Mouse (Mus musculus): ENCODE measurements around the gene Eddm3b. TPM values are rescaled to one million over a fixed set of nuclear protein-coding genes. Genes with fewer than 3 reads are reported as not detected.

Gene Eddm3b
- polyA plus RNA-seq, 1 experiment from 2014 or later: not detected

GRCm38 (mm10) chr14:51131086-51131815 is 17.0 kb downstream of the Eddm3b start:
- H3K27ac ChIP-seq (ENCODE audit: low read length): no peak overlapping the region
- H3K4me3 ChIP-seq (replicated peaks; ENCODE audit: low read length): no peak overlapping the region
- H3K9me3 ChIP-seq (ENCODE audit: control insufficient read depth, low read length): no peaks in the 10 kb centered on the region
- no peak for ATAC-seq
- no peaks in the 10 kb centered on the region for H3K36me3 ChIP-seq (ENCODE audit: control insufficient read depth, insufficient read depth)
- H3K4me2 ChIP-seq (ENCODE audit: low read length): no peak overlapping the region
- no peaks in the 10 kb centered on the region for H3K4me1 ChIP-seq (replicated peaks; ENCODE audit: control insufficient read depth, insufficient read depth, low read length)
- H3K27me3 ChIP-seq (replicated peaks; ENCODE audit: control insufficient read depth, insufficient read depth, low read length): no peaks in the 10 kb centered on the region
- 71% methylated on average over 7 of the region's 7 CpGs for WGBS
- no peak overlapping the region for H3K9ac ChIP-seq (replicated peaks; ENCODE audit: low read depth, low read length)

- H3K4me3 ChIP-seq (replicated peaks; ENCODE audit: low read length): no peak overlapping the region
- WGBS: 94% methylated on average over 4 of the region's 4 CpGs
- no peaks in the 10 kb centered on the region for H3K9me3 ChIP-seq (ENCODE audit: control insufficient read depth, low read length)
- H3K4me2 ChIP-seq (ENCODE audit: low read length): no peak overlapping the region
- H3K4me1 ChIP-seq (replicated peaks; ENCODE audit: control insufficient read depth, insufficient read depth, low read length): no peaks in the 10 kb centered on the region
- H3K27ac ChIP-seq (ENCODE audit: low read length): no peak overlapping the region
- H3K36me3 ChIP-seq (ENCODE audit: control insufficient read depth, insufficient read depth): no peaks in the 10 kb centered on the region
- no peak overlapping the region for H3K9ac ChIP-seq (replicated peaks; ENCODE audit: low read depth, low read length)
- no peak for ATAC-seq
- H3K27me3 ChIP-seq (replicated peaks; ENCODE audit: control insufficient read depth, insufficient read depth, low read length): no peaks in the 10 kb centered on the region
Observed at GRCm38 (mm10) chr14:51132372-51132771, 18.1 kb downstream of the Eddm3b start.

GRCm38 (mm10) chr14:51140342-51140741 is 26.1 kb downstream of the Eddm3b start:
- H3K9ac ChIP-seq (replicated peaks; ENCODE audit: low read depth, low read length): no peak overlapping the region
- 72% methylated on average over 2 of the region's 2 CpGs for WGBS
- no peak for ATAC-seq

GRCm38 (mm10) chr14:51142119-51142518 is 27.9 kb downstream of the Eddm3b start:
- no peak overlapping the region for H3K4me3 ChIP-seq (replicated peaks; ENCODE audit: low read length)
- no peaks in the 10 kb centered on the region for H3K36me3 ChIP-seq (ENCODE audit: control insufficient read depth, insufficient read depth)
- H3K4me1 ChIP-seq (replicated peaks; ENCODE audit: control insufficient read depth, insufficient read depth, low read length): 0 out of 2 replicates have a peak, but pooled peaks cover 3% of the 10 kb centered on the region
- 91% methylated on average over 4 of the region's 4 CpGs for WGBS
- no peak overlapping the region for H3K9ac ChIP-seq (replicated peaks; ENCODE audit: low read depth, low read length)
- no peak overlapping the region for H3K27ac ChIP-seq (ENCODE audit: low read length)
- H3K4me2 ChIP-seq (ENCODE audit: low read length): no peak overlapping the region
- no peak for ATAC-seq
- no peaks in the 10 kb centered on the region for H3K27me3 ChIP-seq (replicated peaks; ENCODE audit: control insufficient read depth, insufficient read depth, low read length)
- no peaks in the 10 kb centered on the region for H3K9me3 ChIP-seq (ENCODE audit: control insufficient read depth, low read length)

More at GRCm38 (mm10) chr14:51140342-51140741, 26.1 kb downstream of the Eddm3b start:
- no peak overlapping the region for H3K27ac ChIP-seq (ENCODE audit: low read length)
- no peaks in the 10 kb centered on the region for H3K27me3 ChIP-seq (replicated peaks; ENCODE audit: control insufficient read depth, insufficient read depth, low read length)
- no peaks in the 10 kb centered on the region for H3K9me3 ChIP-seq (ENCODE audit: control insufficient read depth, low read length)
- H3K4me1 ChIP-seq (replicated peaks; ENCODE audit: control insufficient read depth, insufficient read depth, low read length): no peaks in the 10 kb centered on the region
- H3K36me3 ChIP-seq (ENCODE audit: control insufficient read depth, insufficient read depth): no peaks in the 10 kb centered on the region
- no peak overlapping the region for H3K4me2 ChIP-seq (ENCODE audit: low read length)
- no peak overlapping the region for H3K4me3 ChIP-seq (replicated peaks; ENCODE audit: low read length)

- no peak overlapping the region for H3K27ac ChIP-seq (ENCODE audit: low read length)
- ATAC-seq: no peak
- H3K4me2 ChIP-seq (ENCODE audit: low read length): no peak overlapping the region
- H3K36me3 ChIP-seq (ENCODE audit: control insufficient read depth, insufficient read depth): no peaks in the 10 kb centered on the region
- H3K4me3 ChIP-seq (replicated peaks; ENCODE audit: low read length): no peak overlapping the region
- 0 out of 2 replicates have a peak, but pooled peaks cover 3% of the 10 kb centered on the region for H3K4me1 ChIP-seq (replicated peaks; ENCODE audit: control insufficient read depth, insufficient read depth, low read length)
- no peak overlapping the region for H3K9ac ChIP-seq (replicated peaks; ENCODE audit: low read depth, low read length)
- 82% methylated on average over 3 of the region's 3 CpGs for WGBS
- no peaks in the 10 kb centered on the region for H3K27me3 ChIP-seq (replicated peaks; ENCODE audit: control insufficient read depth, insufficient read depth, low read length)
- H3K9me3 ChIP-seq (ENCODE audit: control insufficient read depth, low read length): no peaks in the 10 kb centered on the region
Observed at GRCm38 (mm10) chr14:51142568-51142967, 28.3 kb downstream of the Eddm3b start.

- Histone ChIP-seq H3K4me2 (ENCODE audit: low read length) (no peak overlapping the region), H3K4me1 (replicated peaks; ENCODE audit: control insufficient read depth, insufficient read depth, low read length) (0 out of 2 replicates have a peak, but pooled peaks cover 3% of the 10 kb centered on the region), H3K27me3 (replicated peaks; ENCODE audit: control insufficient read depth, insufficient read depth, low read length) (no peaks in the 10 kb centered on the region), H3K9me3 (ENCODE audit: control insufficient read depth, low read length) (no peaks in the 10 kb centered on the region), H3K36me3 (ENCODE audit: control insufficient read depth, insufficient read depth) (no peaks in the 10 kb centered on the region), H3K9ac (replicated peaks; ENCODE audit: low read depth, low read length) (no peak overlapping the region), H3K27ac (ENCODE audit: low read length) (no peak overlapping the region), H3K4me3 (replicated peaks; ENCODE audit: low read length) (no peak overlapping the region)
- 67% methylated on average over 4 of the region's 4 CpGs for WGBS
- no peak for ATAC-seq
Observed at GRCm38 (mm10) chr14:51143287-51143686, 29.1 kb downstream of the Eddm3b start.

- Histone ChIP-seq H3K36me3 (ENCODE audit: control insufficient read depth, insufficient read depth) (no peaks in the 10 kb centered on the region), H3K27me3 (replicated peaks; ENCODE audit: control insufficient read depth, insufficient read depth, low read length) (no peaks in the 10 kb centered on the region), H3K4me3 (replicated peaks; ENCODE audit: low read length) (no peak overlapping the region), H3K27ac (ENCODE audit: low read length) (no peak overlapping the region), H3K4me1 (replicated peaks; ENCODE audit: control insufficient read depth, insufficient read depth, low read length) (0 out of 2 replicates have a peak, but pooled peaks cover 3% of the 10 kb centered on the region), H3K4me2 (ENCODE audit: low read length) (no peak overlapping the region), H3K9ac (replicated peaks; ENCODE audit: low read depth, low read length) (no peak overlapping the region), H3K9me3 (ENCODE audit: control insufficient read depth, low read length) (no peaks in the 10 kb centered on the region)
- WGBS: 67% methylated on average over 2 of the region's 2 CpGs
- ATAC-seq: no peak
Observed at GRCm38 (mm10) chr14:51143937-51144336, 29.7 kb downstream of the Eddm3b start.

- Histone ChIP-seq H3K4me1 (replicated peaks; ENCODE audit: control insufficient read depth, insufficient read depth, low read length) (0 out of 2 replicates have a peak, but pooled peaks cover 3% of the 10 kb centered on the region), H3K9me3 (ENCODE audit: control insufficient read depth, low read length) (no peaks in the 10 kb centered on the region), H3K4me2 (ENCODE audit: low read length) (no peak overlapping the region), H3K27ac (ENCODE audit: low read length) (no peak overlapping the region), H3K36me3 (ENCODE audit: control insufficient read depth, insufficient read depth) (no peaks in the 10 kb centered on the region), H3K4me3 (replicated peaks; ENCODE audit: low read length) (no peak overlapping the region), H3K9ac (replicated peaks; ENCODE audit: low read depth, low read length) (no peak overlapping the region), H3K27me3 (replicated peaks; ENCODE audit: control insufficient read depth, insufficient read depth, low read length) (no peaks in the 10 kb centered on the region)
- ATAC-seq: no peak
- WGBS: 95% methylated on average over 4 of the region's 4 CpGs
Observed at GRCm38 (mm10) chr14:51144451-51144850, 30.2 kb downstream of the Eddm3b start.

- ATAC-seq: no peak
- Histone ChIP-seq H3K27me3 (replicated peaks; ENCODE audit: control insufficient read depth, insufficient read depth, low read length) (no peaks in the 10 kb centered on the region), H3K36me3 (ENCODE audit: control insufficient read depth, insufficient read depth) (no peaks in the 10 kb centered on the region), H3K9ac (replicated peaks; ENCODE audit: low read depth, low read length) (no peak overlapping the region), H3K9me3 (ENCODE audit: control insufficient read depth, low read length) (no peaks in the 10 kb centered on the region), H3K4me2 (ENCODE audit: low read length) (no peak overlapping the region), H3K27ac (ENCODE audit: low read length) (no peak overlapping the region), H3K4me1 (replicated peaks; ENCODE audit: control insufficient read depth, insufficient read depth, low read length) (0 out of 2 replicates have a peak, but pooled peaks cover 3% of the 10 kb centered on the region), H3K4me3 (replicated peaks; ENCODE audit: low read length) (no peak overlapping the region)
- 80% methylated on average over 6 of the region's 6 CpGs for WGBS
Observed at GRCm38 (mm10) chr14:51145521-51145920, 31.3 kb downstream of the Eddm3b start.

All from forebrain, embryonic 16.5 days (tissue).